Mouse (Mus musculus) stomach, postnatal 0 days (tissue): ENCODE data around the gene Gm47955. TPM values are rescaled to one million over a fixed set of nuclear protein-coding genes. Genes with fewer than 3 reads are reported as not detected.
"Not testable (repeated sequence)": the region's sequence is repeated elsewhere in the genome, so short reads cannot be mapped to it uniquely, and the experiment has no call there.

ENCODE experiments used
- ATAC-seq: fragments of 200-750 bp; cut with Nextera tagmentation; 2 replicates; pipeline ENCODE4 v1.8.0; 2017; ENCODE audit not compliant: low FRiP score, low TSS enrichment
- DNase-seq: peaks from one replicate; pipeline ENCODE4 v3.0.0-alpha.2; 2016; ENCODE audit warnings: low spot score
- H3K27ac ChIP-seq: fragments of 300-500 bp; sonication (generic); replicated peaks from 2 replicates; pipeline ENCODE4 v1.5.1; 2014; ENCODE audit warnings: mild to moderate bottlenecking, control low read depth
- H3K27me3 ChIP-seq: fragments of 300-500 bp; sonication (generic); 2 replicates; pipeline ENCODE4 v1.6.1; 2014; ENCODE audit warnings: low read length; ENCODE audit not compliant: control insufficient read depth, insufficient read depth
- H3K36me3 ChIP-seq: fragments of 300-500 bp; sonication (generic); 2 replicates; pipeline ENCODE4 v1.6.1; 2014; ENCODE audit warnings: low read length, mixed read lengths; ENCODE audit not compliant: control insufficient read depth, insufficient read depth
- H3K4me1 ChIP-seq: fragments of 300-500 bp; sonication (generic); replicated peaks from 2 replicates; pipeline ENCODE4 v1.6.1; 2014; ENCODE audit warnings: antibody characterized with exemption; ENCODE audit not compliant: control insufficient read depth, insufficient read depth
- H3K4me2 ChIP-seq: fragments of 300-500 bp; sonication (generic); replicated peaks from 2 replicates; pipeline ENCODE4 v1.6.1; 2014; ENCODE audit warnings: low read depth, mild to moderate bottlenecking, control low read depth, moderate library complexity
- H3K4me3 ChIP-seq: fragments of 300-500 bp; sonication (generic); 2 replicates; pipeline ENCODE4 v1.5.1; 2014; ENCODE audit warnings: low read depth, low read length, control low read depth
- H3K9ac ChIP-seq: fragments of 300-500 bp; sonication (generic); 2 replicates; pipeline ENCODE4 v1.6.1; 2014; ENCODE audit warnings: mild to moderate bottlenecking, low read length, control low read depth, mixed read lengths
- H3K9me3 ChIP-seq: fragments of 300-500 bp; sonication (generic); 2 replicates; pipeline ENCODE4 v1.6.1; 2016; ENCODE audit warnings: low read length; ENCODE audit not compliant: control insufficient read depth
- CTCF ChIP-seq: IDR thresholded peaks from 2 replicates; pipeline ENCODE4 v1.5.1; 2016; ENCODE audit warnings: antibody characterized with exemption, low read depth, mild to moderate bottlenecking, moderate library complexity
- EP300 ChIP-seq: optimal IDR thresholded peaks from 2 replicates; pipeline ENCODE3; 2016; ENCODE audit warnings: antibody characterized with exemption
- WGBS: fragments of 180-500 bp; shearing (Covaris S2); extraction: QIAGEN DNeasy Blood & Tissue Kit; methylation state at CpG from one replicate; pipeline ENCODE4 v1.1.7; 2014; 5-methylcytosine and 5-hydroxymethylcytosine counted together
- polyA plus RNA-seq: library from polyadenylated mRNA; unstranded; fragments of >200 nt; fragmentation: Nextera tagmentation; extraction: Ambion mirVana; gene quantifications from 2 replicates; pipeline ENCODE4 v1.2.1, GENCODE M21; 2015

Gene Gm47955
- polyA plus RNA-seq, 1 experiment from 2014 or later: not detected

DNA sequence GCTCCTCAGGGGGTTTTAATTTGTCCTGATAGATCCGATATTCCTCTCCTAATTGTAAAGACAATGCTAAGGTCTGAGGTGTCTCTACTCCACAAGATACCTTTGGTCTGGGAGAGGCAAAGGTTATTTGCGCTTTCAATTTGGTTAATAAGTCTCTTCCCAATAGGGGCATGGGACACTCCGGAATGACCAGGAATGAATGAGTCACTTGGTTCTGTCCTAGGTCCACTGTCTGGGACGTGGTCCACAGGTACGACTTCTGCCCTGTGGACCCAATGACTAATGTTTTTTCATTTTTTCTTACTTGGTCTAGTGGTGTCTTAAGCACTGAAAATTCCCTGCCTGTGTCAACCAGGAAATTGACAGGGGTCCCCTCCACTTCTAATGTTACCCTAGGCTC lies 21.4 kb upstream of the Gm47955 start:
- Histone ChIP-seq H3K9ac (no peak overlapping the region), H3K9me3 (no peaks in the 10 kb centered on the region), H3K36me3 (no peaks in the 10 kb centered on the region), H3K4me1 (no peaks in the 10 kb centered on the region), H3K27me3 (no peaks in the 10 kb centered on the region), H3K4me3 (no peak overlapping the region), H3K4me2 (no peak overlapping the region), H3K27ac (no peak overlapping the region)
- no peak for ATAC-seq
- WGBS: 92% methylated on average over 5 of the region's 5 CpGs
- TF ChIP-seq EP300 (no peak), CTCF (no peak)
- no peak for DNase-seq

DNA sequence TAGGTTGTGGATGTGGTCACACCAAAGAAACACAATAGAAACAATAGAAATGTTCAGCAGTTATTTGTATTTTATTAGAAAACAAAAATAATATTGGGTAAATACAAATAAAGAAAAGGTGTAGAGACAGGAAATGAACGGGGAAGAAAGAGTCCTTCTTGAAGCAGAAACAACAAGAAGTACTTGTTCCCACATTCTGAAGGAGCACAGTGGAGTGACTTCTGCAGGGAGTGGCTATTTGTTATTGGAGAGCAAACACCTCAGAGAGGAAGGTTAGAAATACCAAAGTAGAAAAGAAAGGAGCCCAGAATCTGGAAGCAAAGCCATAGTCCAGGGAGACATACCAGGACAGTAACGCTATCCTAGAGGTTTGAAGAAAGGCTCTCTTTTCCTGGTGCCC lies 17.6 kb upstream of the Gm47955 start:
- not testable (repeated sequence) for H3K27ac ChIP-seq, H3K4me1 ChIP-seq, H3K4me2 ChIP-seq, H3K27me3 ChIP-seq, H3K4me3 ChIP-seq, DNase-seq, H3K9me3 ChIP-seq, H3K9ac ChIP-seq, H3K36me3 ChIP-seq
- WGBS: 47% methylated on average over 1 of the region's 2 CpGs
- 0 out of 2 replicates have a peak, but pooled peaks have one; percentile 34 for ATAC-seq

DNA sequence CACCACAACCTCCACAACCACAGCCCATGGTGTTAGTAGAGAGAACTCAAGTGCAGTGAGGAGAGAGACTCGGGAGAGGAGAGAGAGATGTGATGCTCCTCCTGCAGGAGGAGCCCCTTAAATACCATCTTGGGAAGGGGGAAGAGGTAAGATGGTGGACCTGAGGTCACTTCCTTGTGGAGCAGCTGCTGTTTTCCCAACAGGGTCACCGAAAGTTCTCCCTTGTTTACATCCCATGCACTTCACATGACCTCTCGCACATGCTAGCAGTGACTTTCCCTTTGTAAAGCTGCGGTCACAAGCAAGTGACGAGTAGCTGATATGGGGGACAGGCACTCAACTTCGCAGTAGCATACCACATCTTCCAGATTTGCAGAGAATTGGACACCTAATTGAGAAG lies 16.8 kb upstream of the Gm47955 start, which contains the start of gene A030003K21Rik:
TSS of gene A030003K21Rik (minus strand) at position 94 of the 400 bp plus-strand sequence.
- not testable (repeated sequence) for H3K9ac ChIP-seq
- peak; percentile 78 for ATAC-seq

DNA sequence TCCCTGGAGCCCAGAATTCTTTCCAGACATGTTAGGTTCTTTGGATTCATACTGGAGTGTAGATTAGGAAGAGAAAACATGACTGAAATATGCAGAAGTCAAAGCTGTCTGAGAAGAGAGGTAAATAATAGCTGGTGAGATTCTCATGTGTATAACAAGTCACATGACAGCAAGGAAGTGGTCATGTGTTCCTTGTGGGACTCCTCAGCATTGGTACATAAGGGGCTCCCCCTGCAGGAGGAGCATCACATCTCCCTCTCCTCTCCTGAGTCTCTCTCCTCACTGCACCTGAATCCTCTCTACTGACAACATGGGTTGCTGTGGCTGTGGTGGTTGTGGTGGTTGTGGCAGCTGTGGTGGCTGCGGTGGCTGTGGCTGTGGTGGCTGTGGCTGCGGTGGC lies 14.1 kb upstream of the Gm47955 start:
- not testable (repeated sequence) for H3K9ac ChIP-seq, H3K4me3 ChIP-seq, H3K4me2 ChIP-seq, H3K27ac ChIP-seq, ATAC-seq, H3K27me3 ChIP-seq, H3K9me3 ChIP-seq, DNase-seq, H3K4me1 ChIP-seq, H3K36me3 ChIP-seq
- TF ChIP-seq CTCF: 0 out of 2 replicates have a peak, but pooled peaks have one; percentile 5
- WGBS: 100% methylated on average over 1 of the region's 2 CpGs

More for the DNA sequence above, 16.8 kb upstream of the Gm47955 start, which contains the start of gene A030003K21Rik:
- WGBS: no CpG with 5 or more reads among the region's 6 CpGs
- H3K4me1 ChIP-seq, H3K4me3 ChIP-seq, H3K4me2 ChIP-seq, H3K27ac ChIP-seq, H3K36me3 ChIP-seq, DNase-seq, H3K9me3 ChIP-seq, H3K27me3 ChIP-seq: not testable (repeated sequence)

DNA sequence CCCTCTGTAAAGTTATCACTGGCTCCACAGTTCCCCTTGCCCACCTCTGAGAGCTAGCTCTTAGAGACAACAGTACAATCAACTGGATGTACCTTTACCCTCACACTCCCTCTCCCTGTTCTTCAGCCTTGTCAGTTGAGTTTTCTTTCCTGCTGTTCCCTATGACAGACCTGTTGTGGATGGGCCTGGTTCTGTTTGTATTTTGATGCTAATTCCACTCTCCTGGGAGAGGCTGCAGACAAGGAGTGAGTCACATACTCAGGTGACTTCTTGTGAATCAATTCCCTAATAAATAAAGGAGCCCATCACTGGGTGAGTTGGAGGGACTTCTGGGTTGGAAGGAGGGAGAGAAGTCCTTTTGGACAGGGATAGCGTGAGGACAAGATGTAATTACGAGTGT lies 11.5 kb upstream of the Gm47955 start:
- Histone ChIP-seq H3K9me3 (no peaks in the 10 kb centered on the region), H3K4me1 (no peaks in the 10 kb centered on the region)
- ATAC-seq: no peak

DNA sequence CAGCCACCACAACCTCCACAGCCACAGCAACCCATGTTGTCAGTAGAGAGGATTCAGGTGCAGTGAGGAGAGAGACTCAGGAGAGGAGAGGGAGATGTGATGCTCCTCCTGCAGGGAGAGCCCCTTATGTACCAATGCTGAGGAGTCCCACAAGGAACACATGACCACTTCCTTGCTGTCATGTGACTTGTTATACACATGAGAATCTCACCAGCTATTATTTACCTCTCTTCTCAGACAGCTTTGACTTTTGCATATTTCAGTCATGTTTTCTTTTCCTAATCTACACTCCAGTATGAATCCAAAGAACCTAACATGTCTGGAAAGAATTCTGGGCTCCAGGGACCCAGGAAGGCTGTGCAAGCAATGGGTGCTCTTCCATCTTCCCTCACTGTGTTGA lies 4.2 kb upstream of the Gm47955 start, which contains the start of gene Gm7544:
TSS of gene Gm7544 (minus strand) at position 101 of the 400 bp plus-strand sequence.
- not testable (repeated sequence) for H3K27ac ChIP-seq, ATAC-seq, H3K4me1 ChIP-seq, DNase-seq, H3K9me3 ChIP-seq, H3K27me3 ChIP-seq, H3K36me3 ChIP-seq, H3K9ac ChIP-seq, H3K4me2 ChIP-seq, H3K4me3 ChIP-seq

More for the DNA sequence above, 11.5 kb upstream of the Gm47955 start:
- no peak overlapping the region for H3K4me3 ChIP-seq
- no peak for TF ChIP-seq CTCF
- TF ChIP-seq EP300: no peak
- 86% methylated on average over 2 of the region's 2 CpGs for WGBS
- H3K27ac ChIP-seq: no peak overlapping the region
- no peak overlapping the region for H3K4me2 ChIP-seq
- no peak for DNase-seq
- no peak overlapping the region for H3K9ac ChIP-seq
- no peaks in the 10 kb centered on the region for H3K36me3 ChIP-seq
- no peaks in the 10 kb centered on the region for H3K27me3 ChIP-seq
